Mouse (Mus musculus) adrenal gland, postnatal 25 days (tissue): ENCODE results near the gene Etv3. TPM values are rescaled to one million over a fixed set of nuclear protein-coding genes. Genes with fewer than 3 reads are reported as not detected.

Source experiments
- DNase-seq: peaks from one replicate; pipeline ENCODE4 v3.0.0; 2021; ENCODE audit warnings: mixed read lengths
- total RNA-seq: library from RNA; stranded (reverse); gene quantifications from 2 replicates; pipeline ENCODE4 v1.2.3, GENCODE M21; 2021

The Etv3 gene
- total RNA-seq, 1 experiment from 2014 or later, result 21.5 TPM

- DNase-seq, result no peak
Observed at GRCm38 (mm10) chr3:87556668-87557278, 31.6 kb downstream of the Etv3 start.

GRCm38 (mm10) chr3:87560156-87560555, 34.9 kb downstream of the Etv3 start:
- DNase-seq, result no peak

GRCm38 (mm10) chr3:87561434-87561833, 36.2 kb downstream of the Etv3 start:
- DNase-seq, result no peak

- peak; percentile 79 for DNase-seq
Observed at GRCm38 (mm10) chr3:87562370-87562769, 37.2 kb downstream of the Etv3 start.

GRCm38 (mm10) chr3:87563466-87563865, 38.3 kb downstream of the Etv3 start:
- no peak for DNase-seq

- no peak for DNase-seq
Observed at GRCm38 (mm10) chr3:87565623-87566022, 40.4 kb downstream of the Etv3 start.

GRCm38 (mm10) chr3:87566066-87566465, 40.9 kb downstream of the Etv3 start:
- DNase-seq, result peak; percentile 64

- no peak for DNase-seq
Observed at GRCm38 (mm10) chr3:87567497-87567896, 42.3 kb downstream of the Etv3 start.

GRCm38 (mm10) chr3:87568681-87569080, 43.5 kb downstream of the Etv3 start:
- DNase-seq, result no peak

- no peak for DNase-seq
Observed at GRCm38 (mm10) chr3:87575766-87576165, 50.6 kb downstream of the Etv3 start.

- DNase-seq, result no peak
Observed at GRCm38 (mm10) chr3:87582259-87582658, 57.1 kb downstream of the Etv3 start.

Other genes with a start within 250 kb of the Etv3 start
- gene Cd5l, start 167.5 kb upstream of the Etv3 start, total RNA-seq, result 0.30 and 0.90 TPM in 2 replicates
- gene Fcrl1, start 149.0 kb upstream of the Etv3 start, total RNA-seq, result 0.21 TPM in 1 of 2 replicates, not detected in the other
- not detected in 2 replicates for gene Fcrl5, start 89.6 kb upstream of the Etv3 start, total RNA-seq
- 40.4 and 44.2 TPM in 2 replicates for gene Arhgef11, start 92.2 kb downstream of the Etv3 start, total RNA-seq
- 0.94 TPM in 1 of 2 replicates, not detected in the other for gene Lrrc71, start 223.2 kb downstream of the Etv3 start, total RNA-seq